Mouse (Mus musculus) kidney, postnatal 10 days (tissue): ENCODE data around the gene Hoxd3.

ENCODE experiments used
- DNase-seq: peaks from one replicate; pipeline ENCODE4 v3.0.0; 2021; ENCODE audit warnings: mixed read lengths

The Hoxd3 gene

GRCm38 (mm10) chr2:74679596-74679971, 32.1 kb upstream of the Hoxd3 start:
- peak; percentile 58 for DNase-seq

DNA sequence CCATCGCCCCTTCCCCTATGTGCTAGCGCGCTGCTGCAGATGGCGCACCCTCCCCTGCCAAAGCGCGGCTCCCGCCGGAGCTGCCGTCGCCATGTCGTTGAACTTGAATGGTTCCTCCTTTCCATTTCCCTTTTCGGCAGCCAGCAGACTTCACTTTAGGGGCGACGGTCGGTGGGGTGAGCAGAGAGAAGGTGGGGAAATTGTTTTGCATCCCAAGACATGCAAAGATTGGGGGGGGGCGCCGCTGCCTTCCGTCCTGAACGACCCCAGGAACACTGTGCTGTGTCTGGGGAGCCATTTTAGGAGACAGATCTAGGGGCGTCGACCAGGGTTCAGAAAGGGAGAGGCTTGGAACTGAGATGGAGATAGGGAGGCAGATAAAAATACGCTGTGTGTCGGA, 31.7 kb upstream of the Hoxd3 start:
- DNase-seq: peak; percentile 50

- DNase-seq: peak; percentile 57
These were observed 30.9 kb upstream of the Hoxd3 start for GRCm38 (mm10) chr2:74680561-74681398.

GRCm38 (mm10) chr2:74681594-74682531, 29.9 kb upstream of the Hoxd3 start:
- peak; percentile 69 for DNase-seq

- peak; percentile 48 for DNase-seq
These were observed 28.9 kb upstream of the Hoxd3 start for GRCm38 (mm10) chr2:74682796-74683195.

DNA sequence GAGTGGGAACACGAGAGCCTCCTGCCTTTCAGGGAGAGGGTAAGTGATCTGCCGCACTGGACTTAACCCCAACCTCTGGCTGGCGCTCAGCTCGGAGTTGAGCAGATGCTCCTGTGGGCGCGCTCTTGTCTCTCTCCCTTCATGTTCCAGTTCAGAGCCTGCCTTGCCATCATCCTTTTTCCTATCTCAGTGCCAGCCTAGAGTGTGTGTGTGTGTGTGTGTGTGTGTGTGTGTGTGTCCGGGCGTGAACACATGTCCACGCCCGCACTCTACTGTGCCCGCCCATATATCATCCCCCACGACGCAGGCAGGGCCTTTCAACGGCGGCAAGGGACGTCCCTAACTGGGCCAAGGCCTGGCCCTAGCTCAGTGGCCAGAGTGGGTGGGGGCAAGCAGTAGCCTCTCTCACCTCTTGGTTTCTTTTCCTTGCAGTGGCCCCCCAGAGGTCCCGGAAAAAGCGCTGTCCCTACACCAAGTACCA, 28.2 kb upstream of the Hoxd3 start:
- DNase-seq: peak; percentile 72

DNA sequence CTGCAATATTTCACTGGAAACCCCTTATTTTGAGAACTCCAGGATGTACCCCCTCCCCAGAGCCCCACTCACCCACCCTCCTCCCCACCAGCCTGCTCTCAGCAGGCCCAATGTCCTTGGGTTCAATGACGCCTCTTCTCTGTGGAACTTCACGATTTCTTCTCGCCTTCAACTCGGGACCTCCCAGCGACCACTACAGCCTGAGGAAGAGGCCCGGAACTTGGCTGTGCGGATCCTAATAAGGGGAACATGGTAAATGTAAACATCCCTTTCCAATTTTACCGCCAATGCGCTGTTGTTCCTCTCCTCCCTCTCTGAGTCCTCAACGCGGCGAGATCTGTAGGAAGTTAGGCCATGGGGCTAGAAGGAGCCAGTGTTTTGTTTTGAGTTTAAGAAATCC, 27.6 kb upstream of the Hoxd3 start:
- DNase-seq: no peak

GRCm38 (mm10) chr2:74685059-74685603, 26.6 kb upstream of the Hoxd3 start:
- DNase-seq: no peak

- DNase-seq: peak; percentile 91
These were observed 25.3 kb upstream of the Hoxd3 start for GRCm38 (mm10) chr2:74686301-74686987.

GRCm38 (mm10) chr2:74686988-74687697, 24.6 kb upstream of the Hoxd3 start:
- peak; percentile 27 for DNase-seq

DNA sequence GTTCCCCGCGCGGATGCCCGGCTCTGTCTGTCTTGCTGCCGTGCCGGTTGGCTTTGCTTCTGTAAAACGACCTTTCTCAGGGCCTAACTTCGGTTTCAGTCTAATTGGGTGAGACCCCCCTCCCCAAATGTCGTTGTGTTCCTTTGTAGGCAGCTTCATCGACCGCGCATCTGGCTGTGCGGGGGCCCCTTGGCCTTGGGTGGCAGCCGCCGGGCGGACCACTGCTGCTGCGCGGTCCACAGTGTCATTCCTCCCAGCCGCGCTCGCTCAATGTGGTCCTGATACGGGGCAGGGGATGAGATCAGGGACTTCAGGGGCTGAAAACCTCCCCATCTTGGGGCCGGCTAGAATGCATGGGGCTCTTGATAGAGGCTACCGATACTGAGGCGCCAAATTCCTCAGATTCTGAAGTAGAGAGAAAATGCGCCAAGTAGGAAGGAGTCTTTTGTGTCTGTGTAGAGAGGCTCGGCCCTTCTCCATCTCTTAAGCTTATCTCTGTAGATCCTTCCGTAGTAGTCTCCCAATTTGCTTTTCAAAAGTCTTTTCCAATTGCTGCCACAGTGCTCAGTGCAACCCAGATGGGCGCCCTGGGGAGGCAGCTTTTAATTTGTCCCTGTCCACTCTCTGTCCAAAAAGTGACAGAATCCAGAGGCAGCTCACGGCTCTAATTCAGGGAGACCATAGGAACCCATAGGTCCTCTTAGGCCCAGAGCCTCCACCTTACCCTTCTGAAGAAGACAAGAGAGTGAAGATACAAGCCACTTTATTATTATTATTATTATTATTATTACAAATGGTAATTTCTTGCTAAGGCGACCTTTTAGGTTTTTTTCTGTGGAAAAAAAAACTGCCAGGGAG, 23.8 kb upstream of the Hoxd3 start:
- DNase-seq: peak; percentile 62

- peak; percentile 46 for DNase-seq
These were observed 22.7 kb upstream of the Hoxd3 start for GRCm38 (mm10) chr2:74688795-74689573.

DNA sequence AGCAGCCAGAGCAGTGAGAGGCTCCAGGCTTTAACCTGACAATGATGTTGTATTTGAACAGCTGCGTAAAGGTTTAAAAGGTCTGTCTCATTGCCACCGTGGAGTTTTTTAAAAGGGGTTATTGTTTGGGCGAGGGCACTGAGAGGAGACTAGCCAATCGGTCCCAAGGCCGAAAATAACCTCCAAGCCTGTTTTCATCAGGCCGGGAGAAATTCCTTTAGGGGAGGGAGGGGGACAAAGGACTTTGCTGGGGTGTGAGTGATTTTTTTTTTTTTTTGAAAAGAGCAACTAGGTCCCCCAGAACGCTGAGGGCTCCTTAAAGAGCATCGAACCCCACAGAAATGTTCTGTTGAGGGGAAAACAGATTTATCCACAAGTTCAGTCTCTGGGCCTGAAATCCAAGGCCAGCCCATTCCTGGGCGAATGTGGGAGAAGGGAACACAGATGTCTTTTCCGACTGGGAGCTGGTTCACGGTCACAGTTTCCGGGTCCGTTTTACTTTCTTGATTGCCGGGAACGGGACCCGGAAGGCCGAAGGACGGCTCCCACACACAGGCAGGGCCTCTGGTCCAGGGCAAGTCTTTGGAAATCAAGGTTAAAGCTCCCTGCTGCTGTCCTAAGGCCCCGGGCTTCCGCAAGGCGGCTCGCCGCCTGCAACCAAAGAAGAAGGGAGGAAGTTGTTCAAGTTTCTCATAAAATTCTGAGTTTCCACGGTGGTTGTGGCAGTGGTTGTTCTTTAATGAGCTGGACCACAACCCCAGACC, 22.0 kb upstream of the Hoxd3 start:
- peak; percentile 59 for DNase-seq

DNA sequence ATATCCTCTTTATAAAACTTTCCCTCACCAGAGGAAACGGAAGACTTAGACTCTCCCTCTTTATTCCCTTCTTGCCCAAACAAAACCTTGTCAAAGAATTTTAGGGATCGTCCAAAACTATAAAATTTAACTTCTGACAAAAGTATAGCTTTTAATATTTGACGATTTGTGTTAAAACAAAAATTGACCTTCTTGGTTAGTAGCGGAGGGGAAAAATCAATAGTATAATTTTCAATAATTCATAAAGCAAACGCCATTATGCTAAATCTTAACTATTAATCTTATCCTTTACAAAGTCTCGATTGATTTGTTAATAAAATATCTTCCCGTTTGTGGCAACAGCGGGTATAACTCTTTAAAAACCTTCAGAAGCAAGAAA, 21.4 kb upstream of the Hoxd3 start:
- no peak for DNase-seq

- DNase-seq: peak; percentile 95
These were observed 20.4 kb upstream of the Hoxd3 start, which contains the start of gene Hoxd10 for GRCm38 (mm10) chr2:74691022-74691951. Hoxd10 (plus strand) TSS chr2:74691924.

GRCm38 (mm10) chr2:74691995-74692807, 19.5 kb upstream of the Hoxd3 start:
- peak; percentile 50 for DNase-seq

GRCm38 (mm10) chr2:74692808-74693431, 18.8 kb upstream of the Hoxd3 start:
- no peak for DNase-seq
